Mouse (Mus musculus): ENCODE results near the gene Hdac9. TPM values are rescaled to one million over a fixed set of nuclear protein-coding genes. Genes with fewer than 3 reads are reported as not detected.

Gene Hdac9
- polyA plus RNA-seq, 1 experiment from 2014 or later, result 9.1 TPM

GRCm38 (mm10) chr12:34569052-34569451, 347.8 kb downstream of the Hdac9 start:
- 81% methylated on average over 3 of the region's 3 CpGs for WGBS
- H3K27ac ChIP-seq, result no peak overlapping the region
- H3K4me1 ChIP-seq, result 0 out of 2 replicates have a peak, but pooled peaks cover 2% of the 10 kb centered on the region
- H3K4me2 ChIP-seq (replicated peaks), result no peak overlapping the region
- H3K4me3 ChIP-seq, result no peak overlapping the region
- no peak overlapping the region for H3K9ac ChIP-seq
- H3K27me3 ChIP-seq, result no peaks in the 10 kb centered on the region
- no peaks in the 10 kb centered on the region for H3K9me3 ChIP-seq (replicated peaks)
- no peak; the same call in 1 of the 2 replicates for ATAC-seq (ENCODE audit: low FRiP score)
- H3K36me3 ChIP-seq, result no peaks in the 10 kb centered on the region

GRCm38 (mm10) chr12:34562331-34562730, 354.6 kb downstream of the Hdac9 start:
- Histone ChIP-seq H3K36me3 (no peaks in the 10 kb centered on the region), H3K4me1 (no peaks in the 10 kb centered on the region), H3K9me3 (replicated peaks) (no peaks in the 10 kb centered on the region), H3K4me3 (no peak overlapping the region), H3K27me3 (no peaks in the 10 kb centered on the region), H3K27ac (no peak overlapping the region), H3K9ac (no peak overlapping the region), H3K4me2 (replicated peaks) (no peak overlapping the region)
- WGBS, result 91% methylated on average over 2 of the region's 2 CpGs
- ATAC-seq (ENCODE audit: low FRiP score), result no peak

- no peak for ATAC-seq (ENCODE audit: low FRiP score)
- no peak overlapping the region for H3K27ac ChIP-seq
- no peaks in the 10 kb centered on the region for H3K27me3 ChIP-seq
- H3K4me2 ChIP-seq (replicated peaks), result no peak overlapping the region
- H3K4me1 ChIP-seq, result no peaks in the 10 kb centered on the region
- H3K36me3 ChIP-seq, result no peaks in the 10 kb centered on the region
- no peak overlapping the region for H3K9ac ChIP-seq
- H3K4me3 ChIP-seq, result no peak overlapping the region
- 72% methylated on average over 5 of the region's 5 CpGs for WGBS
- H3K9me3 ChIP-seq (replicated peaks), result no peaks in the 10 kb centered on the region
These were observed 357.9 kb downstream of the Hdac9 start for GRCm38 (mm10) chr12:34559001-34559400.

- no peaks in the 10 kb centered on the region for H3K4me1 ChIP-seq
- no peak overlapping the region for H3K9ac ChIP-seq
- no peak overlapping the region for H3K27ac ChIP-seq
- no peak overlapping the region for H3K4me3 ChIP-seq
- no peaks in the 10 kb centered on the region for H3K27me3 ChIP-seq
- H3K4me2 ChIP-seq (replicated peaks), result no peak overlapping the region
- H3K9me3 ChIP-seq (replicated peaks), result no peaks in the 10 kb centered on the region
- no peak for ATAC-seq (ENCODE audit: low FRiP score)
- H3K36me3 ChIP-seq, result no peaks in the 10 kb centered on the region
These were observed 362.1 kb downstream of the Hdac9 start for GRCm38 (mm10) chr12:34554803-34555202.

- Histone ChIP-seq H3K27ac (no peak overlapping the region), H3K4me3 (no peak overlapping the region), H3K4me2 (replicated peaks) (no peak overlapping the region), H3K9me3 (replicated peaks) (no peaks in the 10 kb centered on the region), H3K36me3 (no peaks in the 10 kb centered on the region), H3K27me3 (no peaks in the 10 kb centered on the region), H3K4me1 (no peaks in the 10 kb centered on the region), H3K9ac (no peak overlapping the region)
- 72% methylated on average over 9 of the region's 9 CpGs for WGBS
- no peak for ATAC-seq (ENCODE audit: low FRiP score)
These were observed 366.6 kb downstream of the Hdac9 start for GRCm38 (mm10) chr12:34550268-34550667.

GRCm38 (mm10) chr12:34529165-34529545, 387.7 kb downstream of the Hdac9 start:
- Histone ChIP-seq H3K36me3 (no peaks in the 10 kb centered on the region), H3K9me3 (replicated peaks) (no peaks in the 10 kb centered on the region), H3K4me2 (replicated peaks) (peak overlapping the region; percentile 46), H3K4me1 (peaks cover 29% of the 10 kb centered on the region), H3K9ac (no peak overlapping the region), H3K27me3 (no peaks in the 10 kb centered on the region), H3K4me3 (no peak overlapping the region), H3K27ac (peak overlapping the region; percentile 72)
- peak; percentile 12 for ATAC-seq (ENCODE audit: low FRiP score)
- WGBS, result 20% methylated on average over 3 of the region's 3 CpGs

- WGBS, result 9% methylated on average over 11 of the region's 11 CpGs
- Histone ChIP-seq H3K36me3 (no peaks in the 10 kb centered on the region), H3K4me3 (peak overlapping the region; percentile 28), H3K4me1 (peaks cover 29% of the 10 kb centered on the region), H3K27ac (peak overlapping the region; percentile 72), H3K27me3 (no peaks in the 10 kb centered on the region), H3K9ac (peak overlapping the region; percentile 32; the same call in 1 of the 2 replicates), H3K9me3 (replicated peaks) (no peaks in the 10 kb centered on the region), H3K4me2 (replicated peaks) (peak overlapping the region; percentile 46)
- ATAC-seq (ENCODE audit: low FRiP score), result peak; percentile 92
These were observed 388.4 kb downstream of the Hdac9 start for GRCm38 (mm10) chr12:34528201-34529164.

GRCm38 (mm10) chr12:34527761-34528160, 389.1 kb downstream of the Hdac9 start:
- H3K4me3 ChIP-seq, result peak overlapping the region; percentile 28
- H3K9ac ChIP-seq, result peak overlapping the region; percentile 32; the same call in 1 of the 2 replicates
- H3K4me2 ChIP-seq (replicated peaks), result peak overlapping the region; percentile 46
- no peaks in the 10 kb centered on the region for H3K36me3 ChIP-seq
- WGBS, result 66% methylated on average over 4 of the region's 4 CpGs
- no peaks in the 10 kb centered on the region for H3K9me3 ChIP-seq (replicated peaks)
- peak overlapping the region; percentile 72; the same call in 1 of the 2 replicates for H3K27ac ChIP-seq
- no peak for ATAC-seq (ENCODE audit: low FRiP score)
- no peaks in the 10 kb centered on the region for H3K27me3 ChIP-seq
- peaks cover 29% of the 10 kb centered on the region for H3K4me1 ChIP-seq

GRCm38 (mm10) chr12:34521468-34521867, 395.4 kb downstream of the Hdac9 start:
- 91% methylated on average over 2 of the region's 2 CpGs for WGBS
- H3K4me3 ChIP-seq, result no peak overlapping the region
- no peak overlapping the region for H3K4me2 ChIP-seq (replicated peaks)
- no peaks in the 10 kb centered on the region for H3K36me3 ChIP-seq
- ATAC-seq (ENCODE audit: low FRiP score), result no peak
- H3K9me3 ChIP-seq (replicated peaks), result no peaks in the 10 kb centered on the region
- H3K27ac ChIP-seq, result no peak overlapping the region
- 0 out of 2 replicates have a peak, but pooled peaks cover 2% of the 10 kb centered on the region for H3K4me1 ChIP-seq
- no peaks in the 10 kb centered on the region for H3K27me3 ChIP-seq
- no peak overlapping the region for H3K9ac ChIP-seq

- Histone ChIP-seq H3K9me3 (replicated peaks) (no peaks in the 10 kb centered on the region), H3K4me1 (0 out of 2 replicates have a peak, but pooled peaks cover 2% of the 10 kb centered on the region), H3K36me3 (no peaks in the 10 kb centered on the region), H3K4me3 (no peak overlapping the region), H3K4me2 (replicated peaks) (no peak overlapping the region), H3K27me3 (no peaks in the 10 kb centered on the region), H3K9ac (no peak overlapping the region), H3K27ac (no peak overlapping the region; the same call in 1 of the 2 replicates)
- no peak for ATAC-seq (ENCODE audit: low FRiP score)
- 65% methylated on average over 6 of the region's 6 CpGs for WGBS
These were observed 399.9 kb downstream of the Hdac9 start for GRCm38 (mm10) chr12:34516769-34517562.

GRCm38 (mm10) chr12:34506345-34506744, 410.6 kb downstream of the Hdac9 start:
- no peaks in the 10 kb centered on the region for H3K9me3 ChIP-seq (replicated peaks)
- H3K4me1 ChIP-seq, result no peaks in the 10 kb centered on the region
- ATAC-seq (ENCODE audit: low FRiP score), result no peak
- H3K27ac ChIP-seq, result no peak overlapping the region
- H3K9ac ChIP-seq, result no peak overlapping the region
- H3K27me3 ChIP-seq, result no peaks in the 10 kb centered on the region
- WGBS, result 91% methylated on average over 1 of the region's 1 CpGs
- H3K4me2 ChIP-seq (replicated peaks), result no peak overlapping the region
- no peaks in the 10 kb centered on the region for H3K36me3 ChIP-seq
- no peak overlapping the region for H3K4me3 ChIP-seq
